Mouse (Mus musculus) thymus, adult 2 months (tissue): Measurements from ENCODE around the gene Lmf2. TPM values are rescaled to one million over a fixed set of nuclear protein-coding genes. Genes with fewer than 3 reads are reported as not detected.

Experiments used
- DNase-seq: peaks from one replicate; pipeline ENCODE4 v3.0.0; 2021
- H3K27ac ChIP-seq: fragments of 200-500 bp; 2 replicates; pipeline ENCODE4 v1.5.1; 2012; ENCODE audit warnings: low read length, control low read depth; ENCODE audit not compliant: control insufficient read depth, insufficient read depth
- H3K27me3 ChIP-seq: fragments of 200-500 bp; 2 replicates; pipeline ENCODE4 v1.6.1; 2012; ENCODE audit warnings: mild to moderate bottlenecking, low read length, moderate library complexity, mixed read lengths; ENCODE audit not compliant: control insufficient read depth, insufficient read depth
- H3K36me3 ChIP-seq: fragments of 200-500 bp; 2 replicates; pipeline ENCODE4 v1.6.1; 2012; ENCODE audit warnings: mild to moderate bottlenecking, low read length, moderate library complexity; ENCODE audit not compliant: control insufficient read depth, insufficient read depth
- H3K4me1 ChIP-seq: fragments of 200-500 bp; replicated peaks from 2 replicates; pipeline ENCODE4 v1.6.1; 2012; ENCODE audit warnings: low read length; ENCODE audit not compliant: control insufficient read depth, insufficient read depth
- H3K4me3 ChIP-seq: fragments of 200-500 bp; 2 replicates; pipeline ENCODE4 v1.5.1; 2012; ENCODE audit warnings: mild to moderate bottlenecking, low read length, control low read depth, moderate library complexity; ENCODE audit not compliant: control insufficient read depth, insufficient read depth
- CTCF ChIP-seq: fragments of 200-500 bp; IDR thresholded peaks from 2 replicates; pipeline ENCODE4 v1.5.1; 2012; ENCODE audit warnings: mild to moderate bottlenecking, control low read depth, low read length, moderate library complexity, borderline replicate concordance; ENCODE audit not compliant: control insufficient read depth, poor library complexity, insufficient read depth; ENCODE audit errors: extremely low read depth
- POLR2A ChIP-seq: fragments of 200-500 bp; IDR thresholded peaks from 2 replicates; pipeline ENCODE4 v1.6.1; 2012; ENCODE audit warnings: mild to moderate bottlenecking, low read length, control low read depth, moderate library complexity; ENCODE audit not compliant: control insufficient read depth, poor library complexity, insufficient read depth; ENCODE audit errors: extremely low read depth
- whole genome bisulfite sequencing: fragments of 180-500 bp; shearing (Covaris S2); methylation state at CpG from one replicate; pipeline ENCODE4 v1.1.7; 2018; 5-methylcytosine and 5-hydroxymethylcytosine counted together
- polyA plus RNA-seq: library from polyadenylated mRNA; depleted of rRNA; stranded (reverse); fragments of >200 nt; gene quantifications from 2 replicates; pipeline ENCODE4 v1.2.3, GENCODE M21; 2012; rRNA removed

Lmf2 gene
- 129 and 146 TPM in 2 replicates for polyA plus RNA-seq

DNA sequence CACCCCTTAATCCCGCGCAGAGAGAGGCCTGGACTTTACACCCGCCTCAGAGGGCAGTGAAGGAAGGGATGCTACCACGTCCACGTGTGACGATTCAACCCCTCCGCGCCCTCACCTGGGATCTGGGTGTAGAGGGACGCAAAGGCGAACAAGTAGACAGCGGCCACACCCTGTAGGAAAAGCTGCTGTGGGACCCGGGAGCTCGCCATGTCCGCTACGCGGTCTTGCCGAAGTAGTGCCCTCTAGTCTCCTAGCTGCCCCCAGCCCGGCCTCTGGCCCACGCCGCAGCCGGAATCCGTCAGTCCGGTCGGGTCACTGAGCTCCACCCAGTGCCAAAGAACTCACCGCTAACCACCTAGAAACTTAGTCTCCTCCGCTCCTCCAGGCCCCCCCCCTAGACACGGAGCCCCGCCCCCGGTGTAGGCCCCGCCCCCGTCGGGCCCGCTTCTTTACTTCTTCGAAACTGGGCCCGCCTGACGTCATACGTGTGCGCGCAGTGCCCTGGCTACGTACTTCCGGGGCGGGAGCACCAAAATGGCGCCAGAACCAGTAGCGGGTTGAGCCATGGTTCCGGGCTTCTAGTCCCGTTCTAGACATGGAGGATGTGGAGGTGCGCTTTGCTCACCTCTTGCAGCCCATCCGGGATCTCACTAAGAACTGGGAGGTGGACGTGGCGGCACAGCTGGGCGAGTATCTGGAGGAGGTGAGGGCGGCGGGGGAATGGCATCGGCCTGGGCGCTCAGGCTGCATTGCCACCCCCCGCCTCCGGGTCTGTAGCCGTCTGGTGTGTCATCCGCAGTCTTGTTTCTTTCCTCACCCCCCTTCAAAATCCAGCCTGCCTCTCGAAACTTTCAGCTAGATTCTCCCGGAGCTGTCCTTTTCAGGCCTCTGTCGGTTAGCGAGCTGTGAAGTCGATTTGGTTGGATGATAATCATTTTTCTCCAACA lies at the start of gene Lmf2, which contains the start of gene Ncaph2:
Gene Lmf2 (minus strand): TSS at position 419 of the 947 bp plus-strand sequence.
Gene Ncaph2 (plus strand): TSS at position 479 of the 947 bp plus-strand sequence.
- Histone ChIP-seq H3K4me1 (peaks cover 15% of the 10 kb centered on the region), H3K36me3 (peaks cover 28% of the 10 kb centered on the region), H3K27me3 (no peaks in the 10 kb centered on the region), H3K4me3 (peak within 1 kb of the TSS; percentile 86), H3K27ac (peak within 1 kb of the TSS; percentile 68)
- DNase-seq: peak; percentile 95
- TF ChIP-seq CTCF: peak; percentile 43; the same call in 1 of the 2 replicates
- peak; percentile 78; the same call in 1 of the 2 replicates for TF ChIP-seq POLR2A
- under 1% methylated on average over 64 of the region's 64 CpGs for WGBS

DNA sequence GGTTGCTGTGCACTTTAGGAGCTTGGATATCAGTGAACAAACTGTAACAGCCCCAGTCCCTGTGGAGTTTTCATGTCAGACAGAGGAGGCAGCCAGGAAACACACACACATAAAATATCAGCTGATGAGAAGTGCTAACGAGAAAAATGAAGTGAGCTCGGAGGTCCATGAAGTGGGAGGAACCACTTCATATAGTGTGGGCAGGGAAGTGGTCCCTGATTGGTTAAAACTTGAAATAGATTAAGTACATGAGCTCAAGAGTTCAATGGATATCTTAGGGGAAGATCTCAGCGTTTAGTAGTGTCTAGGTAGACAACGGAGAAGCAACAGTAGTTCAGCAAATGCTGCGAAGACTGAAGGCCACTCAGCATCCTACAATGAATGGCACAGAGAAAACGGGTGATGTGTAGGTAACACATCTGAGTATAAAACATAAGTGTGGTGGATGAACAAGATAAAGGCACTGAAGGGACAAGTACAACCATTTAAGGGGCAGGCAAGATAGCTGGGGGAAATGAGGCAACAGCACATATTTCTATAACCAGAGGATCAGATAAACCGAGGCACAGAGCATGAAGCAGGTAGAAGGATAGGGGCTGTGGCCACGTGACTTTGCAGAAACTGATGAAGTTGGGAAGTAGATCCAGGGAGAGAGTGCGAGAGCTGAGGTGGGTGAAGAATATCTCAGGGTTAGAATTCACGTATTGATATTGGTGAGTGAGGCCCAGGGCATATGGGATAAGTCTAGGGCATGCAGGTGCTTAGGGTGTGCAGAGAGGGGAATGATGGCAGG lies 49.6 kb upstream of the Lmf2 start:
- H3K36me3 ChIP-seq: no peaks in the 10 kb centered on the region
- TF ChIP-seq POLR2A (no peak), CTCF (no peak)
- H3K27me3 ChIP-seq: no peaks in the 10 kb centered on the region
- no peak overlapping the region for H3K27ac ChIP-seq
- whole genome bisulfite sequencing: 77% methylated on average over 10 of the region's 10 CpGs
- no peak for DNase-seq
- no peak overlapping the region for H3K4me3 ChIP-seq
- H3K4me1 ChIP-seq: no peaks in the 10 kb centered on the region

DNA sequence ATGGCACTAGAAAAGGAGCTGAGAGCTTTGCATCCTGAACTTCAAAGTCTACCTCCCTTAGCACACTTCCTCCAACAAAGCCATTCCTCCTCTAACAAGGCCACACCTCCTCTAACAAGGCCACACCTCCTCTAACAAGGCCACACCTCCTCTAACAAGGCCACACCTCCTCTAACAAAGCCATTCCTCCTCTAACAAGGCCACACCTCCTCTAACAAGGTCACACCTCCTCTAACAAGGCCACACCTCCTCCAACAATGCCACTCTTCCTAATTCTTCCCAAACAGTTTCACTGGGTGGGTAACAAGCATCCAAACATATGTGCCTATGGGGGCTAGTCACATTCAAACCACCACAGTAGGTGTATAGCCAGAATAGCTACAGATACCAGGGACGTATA lies 47.0 kb upstream of the Lmf2 start:
- 95% methylated on average over 1 of the region's 1 CpGs for whole genome bisulfite sequencing
- TF ChIP-seq POLR2A (no peak), CTCF (no peak)
- no peaks in the 10 kb centered on the region for H3K27me3 ChIP-seq
- H3K4me1 ChIP-seq: no peaks in the 10 kb centered on the region
- H3K27ac ChIP-seq: no peak overlapping the region
- H3K4me3 ChIP-seq: no peak overlapping the region
- H3K36me3 ChIP-seq: no peaks in the 10 kb centered on the region
- no peak for DNase-seq

DNA sequence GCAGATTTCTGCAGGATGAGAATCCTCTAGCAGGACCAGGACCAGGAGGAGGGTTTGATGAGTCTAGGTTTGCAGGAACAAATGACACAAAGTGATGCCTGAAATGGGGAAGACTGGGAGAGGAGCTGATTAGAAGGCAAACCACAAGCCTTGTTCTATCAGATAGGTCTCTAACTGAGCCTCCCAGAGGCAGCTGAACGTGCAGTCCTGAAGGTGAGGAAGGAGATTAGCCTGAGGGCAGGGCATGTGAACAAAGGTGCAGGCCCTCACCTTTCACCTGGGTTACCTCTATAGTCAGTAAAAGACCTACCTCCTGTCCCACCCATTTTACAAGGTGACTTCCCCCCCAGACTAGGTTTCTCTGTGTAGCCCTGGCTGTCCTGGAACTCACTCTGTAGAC lies 44.3 kb upstream of the Lmf2 start:
- Histone ChIP-seq H3K27ac (no peak overlapping the region), H3K36me3 (no peaks in the 10 kb centered on the region), H3K4me1 (no peaks in the 10 kb centered on the region), H3K4me3 (no peak overlapping the region), H3K27me3 (no peaks in the 10 kb centered on the region)
- no peak for DNase-seq
- TF ChIP-seq POLR2A: no peak
- TF ChIP-seq CTCF: no peak
- 83% methylated on average over 1 of the region's 1 CpGs for WGBS

DNA sequence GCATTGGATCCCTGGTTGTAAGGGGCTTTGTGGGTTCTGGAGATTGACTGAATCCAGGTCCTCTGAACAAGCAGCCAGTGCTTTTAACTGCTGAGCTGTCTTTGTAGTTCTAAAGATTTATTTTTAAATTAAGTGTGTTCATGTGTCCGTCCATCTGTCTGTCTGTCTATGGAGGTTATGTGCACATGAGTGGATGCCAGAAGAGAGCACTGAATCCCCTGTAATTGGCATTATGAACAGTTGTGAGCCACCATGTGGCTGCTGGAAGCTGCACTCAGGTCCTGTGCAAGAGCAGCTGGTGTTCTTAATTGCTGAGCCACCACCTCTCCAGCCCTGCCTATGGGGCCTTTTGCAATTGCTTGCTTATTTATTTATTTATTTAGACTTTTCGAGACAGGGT lies 42.7 kb upstream of the Lmf2 start:
- H3K36me3 ChIP-seq: no peaks in the 10 kb centered on the region
- no peaks in the 10 kb centered on the region for H3K27me3 ChIP-seq
- no peak for DNase-seq
- 99% methylated on average over 2 of the region's 2 CpGs for WGBS
- no peak overlapping the region for H3K27ac ChIP-seq
- no peak overlapping the region for H3K4me3 ChIP-seq
- TF ChIP-seq POLR2A (no peak), CTCF (no peak)
- no peaks in the 10 kb centered on the region for H3K4me1 ChIP-seq

DNA sequence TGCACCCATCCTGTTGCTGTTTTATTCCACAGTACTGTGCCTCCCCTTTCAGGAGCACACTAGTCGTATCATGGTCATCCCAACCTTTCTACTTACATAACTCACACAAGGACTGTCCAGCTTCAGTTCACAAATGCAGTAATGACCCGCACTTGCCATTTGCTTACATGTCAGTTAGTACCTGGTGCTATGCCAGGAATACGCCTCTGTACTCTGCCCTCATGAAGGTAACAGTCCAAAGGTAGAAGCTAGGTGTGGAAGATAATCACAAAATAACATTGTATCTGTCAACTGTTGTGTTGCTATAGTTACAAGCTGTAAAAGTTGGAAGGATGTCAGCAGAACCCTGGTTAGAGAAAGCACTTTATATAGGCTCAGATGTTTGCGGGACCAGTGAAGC lies 41.4 kb upstream of the Lmf2 start:
- Histone ChIP-seq H3K4me1 (no peaks in the 10 kb centered on the region), H3K27me3 (no peaks in the 10 kb centered on the region), H3K27ac (no peak overlapping the region), H3K36me3 (no peaks in the 10 kb centered on the region), H3K4me3 (no peak overlapping the region)
- WGBS: 95% methylated on average over 4 of the region's 4 CpGs
- no peak for DNase-seq
- TF ChIP-seq CTCF (no peak), POLR2A (no peak)
